Mouse (Mus musculus) C2C12 (cell line): ENCODE measurements around the gene Chd6. TPM values are rescaled to one million over a fixed set of nuclear protein-coding genes. Genes with fewer than 3 reads are reported as not detected.

Experiments
- H3K27me3 ChIP-seq: one replicate; pipeline ENCODE4 v1.6.1; 2011; ENCODE audit not compliant: control insufficient read depth, insufficient read depth, insufficient read length
- H3K36me3 ChIP-seq: one replicate; pipeline ENCODE4 v1.6.1; 2011; ENCODE audit not compliant: control insufficient read depth, insufficient read depth
- H3K4me3 ChIP-seq: one replicate; pipeline ENCODE4 v1.5.1; 2011; ENCODE audit warnings: mild to moderate bottlenecking, control low read depth; ENCODE audit not compliant: poor library complexity, insufficient read depth, severe bottlenecking
- H3K79me2 ChIP-seq: one replicate; pipeline ENCODE4 v1.6.1; 2011; ENCODE audit not compliant: control insufficient read depth, insufficient read depth
- H3K79me3 ChIP-seq: one replicate; pipeline ENCODE4 v1.6.1; 2011; ENCODE audit warnings: low read depth, control low read depth
- H3ac ChIP-seq: one replicate; pipeline ENCODE3; 2011; ENCODE audit warnings: low read depth; ENCODE audit not compliant: control insufficient read depth, insufficient read length
- CEBPB ChIP-seq: IDR thresholded peaks from one replicate; pipeline ENCODE4 v1.6.1; 2011; ENCODE audit warnings: low read depth, mild to moderate bottlenecking, control low read depth, moderate library complexity
- CTCF ChIP-seq: IDR thresholded peaks from one replicate; pipeline ENCODE4 v1.5.1; 2011; ENCODE audit not compliant: control insufficient read depth, insufficient read depth, insufficient read length
- FOSL1 ChIP-seq: IDR thresholded peaks from one replicate; pipeline ENCODE4 v1.8.0; 2011; ENCODE audit warnings: mild to moderate bottlenecking, low read length; ENCODE audit not compliant: poor library complexity, insufficient read depth, severe bottlenecking
- MAX ChIP-seq: IDR thresholded peaks from one replicate; pipeline ENCODE4 v1.6.1; 2011; ENCODE audit warnings: mild to moderate bottlenecking, control low read depth
- MYOD1 ChIP-seq: IDR thresholded peaks from one replicate; pipeline ENCODE4 v1.6.1; 2011; ENCODE audit warnings: low read depth; ENCODE audit not compliant: control insufficient read depth, insufficient read length
- MYOG ChIP-seq: IDR thresholded peaks from one replicate; pipeline ENCODE4 v1.6.1; 2011; ENCODE audit not compliant: control insufficient read depth, insufficient read length; ENCODE audit errors: extremely low read depth
- USF1 ChIP-seq: IDR thresholded peaks from one replicate; pipeline ENCODE4 v1.6.1; 2011; ENCODE audit warnings: low read depth, mild to moderate bottlenecking, control low read depth, moderate library complexity
- polyA plus RNA-seq: library from polyadenylated mRNA; unstranded; fragments of >200 nt; fragmentation: generic; extraction: Trizol; gene quantifications from one replicate; pipeline ENCODE4 v1.2.1, GENCODE M21; 2012; ENCODE audit warnings: missing spikeins

Chd6 gene
- polyA plus RNA-seq, 1 experiment = 3.9 TPM

GRCm38 (mm10) chr2:161138672-161139536, 30.0 kb upstream of the Chd6 start:
- TF ChIP-seq MAX (no peak), CEBPB (no peak), MYOG (no peak), MYOD1 (no peak), USF1 (no peak), FOSL1 (no peak), CTCF (no peak)
- Histone ChIP-seq H3K4me3 (no peak overlapping the region), H3K36me3 (no peaks in the 10 kb centered on the region)

DNA sequence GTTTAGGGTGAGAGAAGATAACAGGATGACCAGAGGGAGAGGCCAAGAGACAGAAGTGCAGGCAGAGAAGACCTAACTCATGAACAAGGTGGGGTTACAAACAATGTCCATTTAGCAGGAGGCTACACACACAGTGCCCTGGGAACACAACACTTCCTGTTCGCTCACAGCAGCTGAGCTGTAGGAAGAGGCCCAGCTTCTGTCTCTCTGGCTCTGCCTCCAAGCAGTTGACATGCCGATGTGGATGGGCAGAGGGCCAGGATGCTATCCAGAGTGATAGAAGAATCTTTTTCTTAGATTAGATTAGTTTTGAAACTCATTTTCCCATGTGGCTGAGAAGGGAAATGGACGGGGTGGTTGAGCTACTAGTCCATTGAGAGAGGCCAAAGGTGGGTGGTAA, 28.1 kb upstream of the Chd6 start:
- no peaks in the 10 kb centered on the region for H3K79me2 ChIP-seq
- no peak overlapping the region for H3K4me3 ChIP-seq
- no peaks in the 10 kb centered on the region for H3K36me3 ChIP-seq
- H3K27me3 ChIP-seq = peaks cover 4% of the 10 kb centered on the region
- no peak for TF ChIP-seq CEBPB
- no peak for TF ChIP-seq USF1
- no peak for TF ChIP-seq MAX
- no peaks in the 10 kb centered on the region for H3K79me3 ChIP-seq
- H3ac ChIP-seq = no peak overlapping the region

More at GRCm38 (mm10) chr2:161138672-161139536, 30.0 kb upstream of the Chd6 start:
- Histone ChIP-seq H3K79me2 (no peaks in the 10 kb centered on the region), H3K79me3 (no peaks in the 10 kb centered on the region), H3ac (no peak overlapping the region), H3K27me3 (peaks cover 4% of the 10 kb centered on the region)

DNA sequence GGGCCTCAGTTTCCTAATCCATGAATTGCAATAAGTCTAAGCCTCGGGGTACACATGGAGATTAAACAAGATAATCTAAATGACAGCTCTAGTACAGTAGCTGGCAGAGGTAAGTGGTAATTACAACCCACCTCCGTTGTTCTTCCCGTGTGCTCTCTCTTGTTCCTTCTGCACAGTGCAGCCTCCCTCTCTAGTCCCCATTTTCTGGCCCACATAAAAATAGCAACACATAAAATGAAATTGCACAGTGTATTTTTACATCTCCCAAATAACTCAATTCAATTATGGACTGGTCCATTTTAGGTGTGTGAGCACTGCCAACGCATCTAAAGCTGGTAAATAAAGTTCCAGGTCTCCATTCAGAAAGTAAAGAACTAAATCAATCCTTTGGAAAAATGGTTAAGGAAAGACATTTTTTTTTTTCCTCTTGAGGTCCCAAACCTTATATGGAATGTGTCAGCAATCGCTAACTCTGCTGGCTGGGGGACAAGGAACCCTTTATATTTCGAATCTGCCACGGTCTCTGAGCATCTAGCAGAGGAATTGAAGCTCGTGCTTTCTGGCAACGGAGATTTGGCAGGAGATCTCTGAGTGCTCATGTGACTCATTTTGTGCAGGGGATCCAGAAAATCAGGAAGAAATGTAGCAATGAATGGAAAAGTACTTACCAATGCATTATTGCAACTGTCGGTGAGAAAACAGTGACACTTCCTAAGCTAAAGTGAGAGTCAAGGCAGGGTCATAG, 19.7 kb upstream of the Chd6 start:
- H3K79me3 ChIP-seq = no peaks in the 10 kb centered on the region
- TF ChIP-seq FOSL1 (no peak), MAX (no peak), MYOG (no peak), MYOD1 (no peak), CTCF (no peak), CEBPB (no peak), USF1 (no peak)
- no peaks in the 10 kb centered on the region for H3K36me3 ChIP-seq
- no peaks in the 10 kb centered on the region for H3K27me3 ChIP-seq
- no peak overlapping the region for H3ac ChIP-seq
- H3K79me2 ChIP-seq = no peaks in the 10 kb centered on the region
- no peak overlapping the region for H3K4me3 ChIP-seq

- peaks cover 14% of the 10 kb centered on the region for H3K79me2 ChIP-seq
- H3K79me3 ChIP-seq = peaks cover 13% of the 10 kb centered on the region
- no peaks in the 10 kb centered on the region for H3K27me3 ChIP-seq
- TF ChIP-seq MYOD1 (no peak), CTCF (no peak), CEBPB (no peak), USF1 (no peak), MYOG (no peak), MAX (no peak), FOSL1 (no peak)
- no peak overlapping the region for H3ac ChIP-seq
- no peak overlapping the region for H3K4me3 ChIP-seq
- no peaks in the 10 kb centered on the region for H3K36me3 ChIP-seq
Measured at GRCm38 (mm10) chr2:161112011-161112410, 3.1 kb upstream of the Chd6 start.

DNA sequence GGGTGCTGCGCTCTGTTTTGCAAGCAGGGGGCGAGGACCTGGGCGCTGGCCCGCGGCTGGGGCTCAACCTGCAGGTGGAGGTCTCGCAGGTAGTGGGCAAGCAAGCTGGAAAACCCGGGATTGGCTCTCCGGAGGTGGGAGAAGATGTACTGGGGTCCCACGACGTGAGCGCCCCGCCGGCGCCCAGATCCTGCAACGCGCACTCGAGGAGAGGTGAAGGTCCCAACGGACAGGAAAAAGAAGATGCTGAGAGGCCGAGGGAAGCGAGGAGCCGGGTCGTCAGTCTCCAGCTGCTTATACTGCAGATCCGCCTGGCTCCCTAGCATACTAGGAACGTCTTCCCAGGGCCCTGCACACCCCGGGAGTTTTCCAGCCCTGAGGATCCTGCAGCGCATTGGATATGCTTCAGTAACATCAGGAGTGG, 535 bp upstream of the Chd6 start:
- peaks cover 29% of the 10 kb centered on the region for H3K79me3 ChIP-seq
- H3K36me3 ChIP-seq = no peaks in the 10 kb centered on the region
- H3ac ChIP-seq = peak overlapping the region; percentile 34
- H3K79me2 ChIP-seq = peaks cover 40% of the 10 kb centered on the region
- peak overlapping the region; percentile 28 for H3K4me3 ChIP-seq
- H3K27me3 ChIP-seq = no peaks in the 10 kb centered on the region
- no peak for TF ChIP-seq FOSL1
- no peak for TF ChIP-seq MYOD1
- no peak for TF ChIP-seq CTCF
- no peak for TF ChIP-seq MAX
- no peak for TF ChIP-seq USF1
- TF ChIP-seq MYOG = no peak
- no peak for TF ChIP-seq CEBPB
